ENCODE assay signal across 21 mouse cellular contexts in the genomic region with DNA sequence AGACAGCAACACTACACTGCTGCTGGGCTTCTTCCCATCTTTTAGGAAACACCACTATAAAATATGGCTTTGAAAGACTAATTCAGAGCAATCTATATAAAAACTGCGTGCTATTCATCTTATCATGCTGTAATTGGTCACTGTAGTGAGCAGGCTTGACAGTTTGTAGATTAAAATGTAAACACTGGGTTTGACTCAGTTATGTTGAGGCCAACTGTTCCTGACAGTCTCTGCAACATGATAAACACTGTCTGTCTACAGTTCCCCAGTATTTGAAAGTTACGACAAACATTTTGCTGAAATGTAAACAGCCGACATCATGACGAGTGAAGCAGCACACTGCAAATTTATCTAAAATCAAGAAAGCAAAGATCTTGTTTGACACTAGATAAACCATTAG.
DNase-seq lines count a peak whose midpoint lies in the region; ATAC-seq and TF ChIP-seq lines count a peak whose summit lies in the region.
"Had no signal": no experiment of that assay in that cellular context is flagged by ENCODE, and none has a peak within 500 bp of the region (broad histone marks: within the 10 kb centered on the region; RNA-seq: fewer than 3 reads in every experiment).

No protein-coding gene starts in this region.

- TF ChIP-seq POLR2A in brain, embryonic 14.5 days (IDR thresholded peaks at IDR 0.05; ENCODE audit: borderline replicate concordance, extremely low read depth, insufficient read depth, insufficient read length, poor library complexity, severe bottlenecking): no peak

- no peaks in the 10 kb centered on the region for H3K36me3 ChIP-seq in forebrain, embryonic 16.5 days (ENCODE audit: control insufficient read depth, insufficient read depth)
- H3K36me3 ChIP-seq in forebrain, embryonic 12.5 days (replicated peaks): no peaks in the 10 kb centered on the region
- H3K36me3 ChIP-seq in lung, embryonic 15.5 days: no peaks in the 10 kb centered on the region
- no peaks in the 10 kb centered on the region for H3K36me3 ChIP-seq in intestine, embryonic 15.5 days
- H3K36me3 ChIP-seq: heart, embryonic 15.5 days had no signal

- no peaks in the 10 kb centered on the region for H3K4me1 ChIP-seq in forebrain, embryonic 16.5 days (replicated peaks; ENCODE audit: control insufficient read depth, insufficient read depth, low read length)
- H3K4me1 ChIP-seq in forebrain, embryonic 12.5 days: no peaks in the 10 kb centered on the region
- no peaks in the 10 kb centered on the region for H3K4me1 ChIP-seq in lung, embryonic 15.5 days
- H3K4me1 ChIP-seq in intestine, embryonic 15.5 days (replicated peaks): no peaks in the 10 kb centered on the region
- H3K4me1 ChIP-seq: heart, embryonic 15.5 days; hindbrain, embryonic 13.5 days had no signal

- H3K27me3 ChIP-seq in forebrain, embryonic 16.5 days (replicated peaks; ENCODE audit: control insufficient read depth, insufficient read depth, low read length): no peaks in the 10 kb centered on the region
- no peaks in the 10 kb centered on the region for H3K27me3 ChIP-seq in forebrain, embryonic 12.5 days
- H3K27me3 ChIP-seq in lung, embryonic 15.5 days: no peaks in the 10 kb centered on the region
- no peaks in the 10 kb centered on the region for H3K27me3 ChIP-seq in intestine, embryonic 15.5 days (replicated peaks)
- H3K27me3 ChIP-seq: heart, embryonic 15.5 days; hindbrain, embryonic 13.5 days had no signal

- no peak overlapping the region for H3K9ac ChIP-seq in forebrain, embryonic 16.5 days (replicated peaks; ENCODE audit: low read depth, low read length)
- H3K9ac ChIP-seq in forebrain, embryonic 12.5 days: no peak overlapping the region
- no peak overlapping the region for H3K9ac ChIP-seq in lung, embryonic 15.5 days
- no peak overlapping the region for H3K9ac ChIP-seq in intestine, embryonic 15.5 days
- H3K9ac ChIP-seq: heart, embryonic 15.5 days; hindbrain, embryonic 13.5 days had no signal

- TF ChIP-seq CTCF in brain, embryonic 14.5 days (IDR thresholded peaks at IDR 0.05; ENCODE audit: borderline replicate concordance, extremely low read depth, insufficient read depth, insufficient read length): no peak

- no peak overlapping the region for H3K4me3 ChIP-seq in forebrain, embryonic 16.5 days (replicated peaks; ENCODE audit: low read length)
- no peak overlapping the region for H3K4me3 ChIP-seq in forebrain, embryonic 12.5 days (replicated peaks)
- no peak overlapping the region for H3K4me3 ChIP-seq in lung, embryonic 15.5 days
- H3K4me3 ChIP-seq in intestine, embryonic 15.5 days (replicated peaks): no peak overlapping the region
- H3K4me3 ChIP-seq: heart, embryonic 15.5 days; hindbrain, embryonic 13.5 days had no signal

- H3K9me3 ChIP-seq in forebrain, embryonic 16.5 days (ENCODE audit: control insufficient read depth, low read length): no peaks in the 10 kb centered on the region
- no peaks in the 10 kb centered on the region for H3K9me3 ChIP-seq in forebrain, embryonic 12.5 days
- no peaks in the 10 kb centered on the region for H3K9me3 ChIP-seq in lung, embryonic 15.5 days
- H3K9me3 ChIP-seq in intestine, embryonic 15.5 days: no peaks in the 10 kb centered on the region
- H3K9me3 ChIP-seq: heart, embryonic 15.5 days; hindbrain, embryonic 13.5 days had no signal

- H3K27ac ChIP-seq in forebrain, embryonic 16.5 days (ENCODE audit: low read length): no peak overlapping the region
- no peak overlapping the region for H3K27ac ChIP-seq in forebrain, embryonic 12.5 days
- H3K27ac ChIP-seq in lung, embryonic 15.5 days: no peak overlapping the region
- no peak overlapping the region for H3K27ac ChIP-seq in intestine, embryonic 15.5 days
- H3K27ac ChIP-seq: heart, embryonic 15.5 days; hindbrain, embryonic 13.5 days; hindbrain, postnatal 0 days had no signal

- no peak for DNase-seq in lung, adult 18-20 months
- DNase-seq in brain, embryonic 14.5 days (ENCODE audit: low read depth): peak; percentile 55
- DNase-seq in gastrocnemius, postnatal 10 days: no peak
- DNase-seq: adrenal gland, adult 8-10 months; adrenal gland, postnatal 36 days; cerebellum, adult 11-12 months; cerebellum, adult 9-10 months; cerebellum, postnatal 25 days; gastrocnemius, postnatal 25 days; heart, adult 11 months; heart, postnatal 14 days; kidney, adult 11 months; kidney, adult 9 months had no signal

- no peak overlapping the region for H3K4me2 ChIP-seq in forebrain, embryonic 16.5 days (ENCODE audit: low read length)
- H3K4me2 ChIP-seq in forebrain, embryonic 12.5 days: no peak overlapping the region
- H3K4me2 ChIP-seq in lung, embryonic 15.5 days: no peak overlapping the region
- no peak overlapping the region for H3K4me2 ChIP-seq in intestine, embryonic 15.5 days (replicated peaks)
- H3K4me2 ChIP-seq: heart, embryonic 11.5 days; heart, embryonic 15.5 days; hindbrain, embryonic 13.5 days had no signal

- WGBS in forebrain, embryonic 16.5 days: 65% methylated on average over 4 of the region's 4 CpGs
- WGBS in forebrain, embryonic 12.5 days: 91% methylated on average over 4 of the region's 4 CpGs
- WGBS in lung, embryonic 15.5 days: 17% methylated on average over 4 of the region's 4 CpGs
- WGBS in intestine, embryonic 15.5 days: 16% methylated on average over 4 of the region's 4 CpGs

- ATAC-seq in forebrain, embryonic 16.5 days: peak; percentile 52; the same call in 1 of the 2 replicates
- no peak for ATAC-seq in forebrain, embryonic 12.5 days (ENCODE audit: low FRiP score)
- ATAC-seq in lung, embryonic 15.5 days (ENCODE audit: borderline replicate concordance, extremely low read depth, low FRiP score, low TSS enrichment): peak; percentile 74; the same call in 1 of the 2 replicates
- peak; percentile 70 for ATAC-seq in intestine, embryonic 15.5 days
- ATAC-seq: hindbrain, postnatal 0 days had no signal
